Mouse (Mus musculus): ENCODE measurements around the gene Foxs1.

- no peak for TF ChIP-seq POLR2A (IDR thresholded peaks at IDR 0.05; ENCODE audit: insufficient read depth, low read depth, low read length)
- TF ChIP-seq CTCF (IDR thresholded peaks at IDR 0.05) = no peak
Observed at GRCm38 (mm10) chr2:152947098-152947497, 14.1 kb upstream of the Foxs1 start.
